Mouse (Mus musculus) kidney, postnatal 25 days (tissue): ENCODE data around the gene Akap13.
"Not testable (repeated sequence)": the region's sequence is repeated elsewhere in the genome, so short reads cannot be mapped to it uniquely, and the experiment has no call there.

Experiments used
- DNase-seq, 2 experiments: peaks; one replicate each; pipeline ENCODE4 v3.0.0; 2021; ENCODE audit warnings: mixed read lengths in 2 of 2

The Akap13 gene

DNA sequence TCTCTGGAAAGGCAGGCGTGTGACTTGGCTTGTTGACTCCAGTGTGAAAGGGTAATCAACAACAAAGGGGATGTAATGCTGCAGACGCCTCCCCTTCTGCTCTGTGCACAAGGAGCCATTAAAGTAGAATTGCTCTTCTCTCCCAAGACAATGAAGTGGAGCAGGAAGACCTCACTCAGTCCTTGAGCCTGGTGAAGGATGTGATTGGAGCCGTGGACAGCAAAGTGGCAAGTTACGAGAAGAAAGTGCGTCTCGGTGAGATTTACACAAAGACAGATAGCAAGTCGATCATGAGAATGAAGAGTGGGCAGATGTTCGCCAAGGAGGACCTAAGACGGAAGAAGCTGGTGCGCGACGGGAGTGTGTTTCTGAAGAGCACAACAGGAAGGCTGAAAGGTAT is 274.9 kb downstream of the Akap13 start:
- DNase-seq, result no peak

DNA sequence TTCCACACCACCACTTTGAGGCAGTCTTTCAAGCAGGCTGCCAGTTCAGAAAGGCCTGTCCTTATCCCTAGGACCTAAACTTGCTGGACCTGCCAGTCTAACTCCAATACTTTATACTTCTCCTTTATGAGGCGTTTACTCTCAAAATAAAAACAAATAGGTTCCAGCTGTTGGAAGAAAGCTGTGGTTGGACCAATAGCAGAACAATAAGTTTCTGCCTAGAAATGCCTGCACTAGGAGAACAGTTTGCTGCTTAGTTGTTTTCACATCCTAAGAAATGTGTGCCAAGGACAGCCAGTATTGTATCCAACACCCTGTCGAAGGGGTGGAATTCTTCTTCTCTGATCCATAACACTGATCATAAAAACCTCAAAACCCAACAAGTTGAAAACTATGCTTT is 276.6 kb downstream of the Akap13 start:
- no peak for DNase-seq

- DNase-seq, result no peak
These were observed 277.8 kb downstream of the Akap13 start for GRCm38 (mm10) chr7:75733166-75733565.

DNA sequence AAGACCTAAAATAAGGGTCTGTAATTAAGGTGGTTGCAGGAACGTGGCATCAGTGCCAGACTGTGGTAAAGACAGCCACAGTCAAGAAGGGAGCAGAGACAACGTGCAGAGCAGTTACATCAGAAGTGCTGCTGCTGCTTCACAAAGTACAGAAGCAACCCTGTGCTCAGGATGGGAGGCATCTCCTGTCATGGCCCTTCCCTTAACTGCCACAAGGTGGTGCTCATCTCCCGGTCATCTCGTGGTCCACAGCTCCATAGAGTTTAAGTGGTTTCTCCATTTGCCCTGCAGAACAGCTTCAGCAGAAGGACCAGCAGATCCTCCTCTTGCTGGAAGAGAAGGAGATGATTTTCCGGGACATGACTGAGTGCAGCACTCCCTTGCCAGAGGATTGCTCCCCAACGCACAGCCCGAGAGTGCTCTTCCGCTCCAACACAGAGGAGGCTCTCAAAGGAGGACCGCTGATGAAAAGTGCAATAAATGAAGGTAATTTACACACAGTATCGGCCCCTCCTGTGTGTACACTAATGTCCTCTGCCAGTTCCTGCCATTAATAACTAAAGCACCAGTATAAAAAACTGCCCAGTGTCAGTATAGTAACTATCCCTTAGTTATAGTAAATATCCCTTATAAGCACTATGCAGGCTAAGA is 283.9 kb downstream of the Akap13 start:
- DNase-seq, result peak; percentile 67 to 69

GRCm38 (mm10) chr7:75744528-75744927 is 289.2 kb downstream of the Akap13 start:
- DNase-seq, result peak in 1 of 2 experiments; percentile 36

DNA sequence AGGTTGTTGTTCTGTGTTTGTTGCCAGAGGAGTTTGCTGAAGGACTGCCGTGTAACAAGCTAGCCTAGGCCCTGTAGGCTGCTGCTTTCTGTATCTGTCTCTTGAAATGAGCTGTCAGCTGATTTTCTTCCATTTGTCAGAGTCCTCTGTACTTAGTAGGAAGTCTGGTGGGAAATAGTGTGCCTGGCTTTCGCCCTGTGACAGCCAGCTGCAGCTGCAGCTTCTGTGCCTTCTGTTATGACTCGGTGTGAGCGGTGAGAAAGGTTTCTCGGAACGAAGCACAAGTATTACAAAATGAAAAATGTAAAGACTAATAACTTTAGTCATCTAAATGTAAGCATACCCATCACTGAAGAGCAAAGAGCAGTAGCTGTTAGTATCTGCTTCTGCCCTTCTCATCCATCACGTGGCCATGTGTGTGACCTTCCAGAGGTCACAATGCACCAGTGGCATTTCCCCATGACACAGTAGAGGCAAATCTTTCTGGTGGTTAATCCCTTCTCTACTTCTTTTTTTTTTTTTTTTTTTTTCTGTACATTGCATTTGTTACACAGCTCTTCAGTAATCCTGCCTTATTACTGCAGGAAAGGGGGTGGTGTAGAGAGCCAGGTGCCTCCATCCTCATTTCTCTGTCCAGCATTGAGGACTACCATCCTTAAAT is 289.8 kb downstream of the Akap13 start:
- no peak for DNase-seq

GRCm38 (mm10) chr7:75745969-75746368 is 290.6 kb downstream of the Akap13 start:
- peak in 1 of 2 experiments; percentile 43 for DNase-seq

- DNase-seq, result peak in 1 of 2 experiments; percentile 45
These were observed 295.2 kb downstream of the Akap13 start for GRCm38 (mm10) chr7:75750581-75750980.

DNA sequence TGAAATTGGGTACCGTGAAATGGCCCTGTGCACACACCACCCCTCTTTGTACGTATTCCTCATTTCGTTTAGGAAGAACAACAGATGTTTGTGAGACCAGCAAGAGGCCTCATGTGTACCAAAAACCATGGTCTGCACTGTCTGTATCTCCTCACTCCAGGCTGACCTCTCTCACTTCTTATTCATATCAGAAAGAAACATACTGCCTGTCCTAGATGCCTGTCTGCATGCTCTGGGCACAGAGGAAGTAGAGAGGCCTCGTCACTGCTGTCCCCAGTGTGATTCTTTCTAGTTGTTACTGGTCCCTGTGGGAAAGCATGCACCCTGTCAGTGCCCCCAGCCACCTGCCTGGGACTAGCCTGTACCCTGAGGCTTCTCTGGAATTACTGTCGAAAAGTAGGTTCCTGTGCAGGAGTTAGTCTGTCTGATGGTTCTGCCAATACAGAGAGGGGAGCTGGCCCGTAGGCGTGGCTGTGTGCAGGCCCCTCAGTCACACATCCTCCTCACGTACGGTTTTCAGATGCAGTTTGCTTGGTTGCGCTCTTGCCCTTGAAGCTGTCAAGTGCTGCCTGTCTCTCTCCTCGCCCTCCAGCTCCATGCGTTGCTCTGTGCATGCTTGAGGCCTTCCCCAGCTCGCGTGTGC is 295.9 kb downstream of the Akap13 start:
- no peak for DNase-seq

DNA sequence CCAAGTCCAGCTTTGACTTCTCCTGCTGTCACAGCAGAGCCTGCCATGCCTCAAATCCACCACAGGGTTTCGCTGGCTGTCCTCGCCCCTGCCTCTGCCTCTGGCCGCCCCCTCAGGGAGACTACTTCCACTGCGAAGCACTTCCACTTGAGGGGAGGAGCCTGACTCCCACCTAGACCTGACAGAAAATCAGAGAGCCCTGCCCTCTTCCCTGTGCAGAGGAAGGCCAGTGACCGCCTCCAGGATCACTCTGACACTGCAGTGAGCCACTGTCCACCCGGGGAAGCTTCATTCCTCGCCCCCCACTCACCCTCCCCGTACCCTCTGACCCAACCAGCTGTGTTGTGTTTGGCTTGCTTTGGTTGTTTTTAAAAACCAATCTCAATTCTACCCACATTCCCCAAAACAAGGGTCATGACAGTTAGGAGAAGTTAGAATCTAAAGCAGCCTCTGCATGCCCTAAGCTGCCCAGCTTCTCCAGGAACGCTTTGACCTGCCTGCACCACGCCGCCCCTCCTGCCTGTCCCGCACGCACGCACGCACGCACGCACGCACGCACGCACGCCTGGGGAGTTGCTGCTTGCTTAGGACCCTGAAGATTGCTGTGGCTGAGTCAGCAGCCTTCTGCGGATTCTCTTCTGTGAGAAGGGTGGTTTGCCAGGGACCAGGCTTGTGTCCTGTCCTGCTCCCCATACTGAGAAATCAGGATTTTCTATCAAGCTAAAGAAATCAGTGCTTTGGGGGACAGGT is 297.3 kb downstream of the Akap13 start:
- DNase-seq, result peak; percentile 33 to 49

GRCm38 (mm10) chr7:75753192-75753783 is 298.0 kb downstream of the Akap13 start:
- DNase-seq, result peak in 1 of 2 experiments; percentile 48

DNA sequence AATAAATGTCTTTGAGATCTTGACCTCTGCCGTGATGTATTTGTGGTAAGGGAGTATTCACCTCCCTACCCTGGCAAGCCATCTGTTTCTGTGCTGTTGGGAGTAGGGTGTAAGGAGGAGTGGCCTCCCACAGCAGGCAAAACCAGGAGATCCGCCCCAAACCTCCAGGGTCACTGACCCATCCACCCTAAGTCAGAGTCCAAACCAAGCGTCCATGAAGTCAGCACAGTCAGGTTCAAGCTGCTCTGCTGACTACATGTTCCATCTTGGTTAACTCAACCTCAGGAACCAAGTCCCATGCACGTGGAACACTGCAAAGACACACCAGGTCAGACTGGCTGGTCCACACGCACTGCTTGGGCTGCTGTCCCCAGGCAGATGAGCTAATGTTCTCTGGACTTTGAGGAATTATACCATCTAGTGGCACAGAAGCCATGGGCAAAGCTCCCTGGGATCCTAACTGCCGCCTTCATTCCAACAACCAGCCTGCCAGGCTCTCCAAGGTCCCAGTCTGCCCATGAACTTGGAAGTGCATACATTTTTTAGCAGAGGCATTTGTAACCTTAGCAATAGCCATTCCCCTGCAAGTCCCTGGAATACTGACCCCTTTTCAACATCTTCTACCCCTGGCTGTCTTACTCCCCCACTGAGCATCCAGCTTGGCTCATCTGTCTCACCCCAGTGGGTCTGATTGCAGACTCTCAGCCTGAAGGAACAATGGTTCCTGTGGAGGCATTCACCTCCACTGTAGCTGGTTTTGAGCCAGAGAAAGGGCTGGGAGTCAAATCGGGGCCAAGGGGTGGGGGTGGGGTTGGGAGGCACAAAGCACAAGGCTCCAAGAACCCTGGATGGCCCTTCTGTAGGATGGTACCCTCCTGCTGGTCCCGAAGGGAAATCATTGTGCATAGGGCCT is 299.5 kb downstream of the Akap13 start:
- DNase-seq, result peak; percentile 46 to 82

- peak; percentile 36 to 71 for DNase-seq
These were observed 300.6 kb downstream of the Akap13 start for GRCm38 (mm10) chr7:75755861-75756449.

- DNase-seq, result no peak
These were observed 304.7 kb downstream of the Akap13 start for GRCm38 (mm10) chr7:75759992-75760514.

GRCm38 (mm10) chr7:75760661-75761319 is 305.5 kb downstream of the Akap13 start:
- DNase-seq, result not testable (repeated sequence)

GRCm38 (mm10) chr7:75762225-75762624 is 306.9 kb downstream of the Akap13 start:
- DNase-seq, result peak; percentile 39 to 56

- DNase-seq, result not testable (repeated sequence)
These were observed 311.9 kb downstream of the Akap13 start for GRCm38 (mm10) chr7:75767080-75767769.

DNA sequence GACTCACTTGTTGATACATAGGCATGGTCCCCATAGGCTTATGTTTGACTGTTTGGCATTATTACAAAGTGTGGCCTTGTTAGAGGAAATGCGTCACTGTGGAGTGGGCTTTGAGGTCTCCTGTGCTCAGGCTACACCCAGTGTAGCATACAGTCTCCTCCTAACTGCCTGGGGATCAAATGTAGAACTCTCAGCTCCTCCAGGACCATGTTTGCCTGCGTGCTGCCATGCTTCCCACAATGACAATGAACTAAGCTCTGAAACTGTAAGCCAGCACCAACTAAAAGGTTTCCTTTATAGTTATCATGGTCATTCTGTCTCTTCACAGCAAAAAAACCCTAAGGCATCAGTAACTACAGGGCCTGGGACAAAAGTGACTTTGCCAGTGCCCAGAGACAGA is 312.8 kb downstream of the Akap13 start:
- DNase-seq, result no peak

- DNase-seq, result no peak
These were observed 314.6 kb downstream of the Akap13 start for GRCm38 (mm10) chr7:75769909-75770308.
